Mouse (Mus musculus): Measurements from ENCODE around the gene Olfr553. TPM values are rescaled to one million over a fixed set of nuclear protein-coding genes. Genes with fewer than 3 reads are reported as not detected.

Gene Olfr553
- polyA plus RNA-seq, 1 experiment, result not detected

DNA sequence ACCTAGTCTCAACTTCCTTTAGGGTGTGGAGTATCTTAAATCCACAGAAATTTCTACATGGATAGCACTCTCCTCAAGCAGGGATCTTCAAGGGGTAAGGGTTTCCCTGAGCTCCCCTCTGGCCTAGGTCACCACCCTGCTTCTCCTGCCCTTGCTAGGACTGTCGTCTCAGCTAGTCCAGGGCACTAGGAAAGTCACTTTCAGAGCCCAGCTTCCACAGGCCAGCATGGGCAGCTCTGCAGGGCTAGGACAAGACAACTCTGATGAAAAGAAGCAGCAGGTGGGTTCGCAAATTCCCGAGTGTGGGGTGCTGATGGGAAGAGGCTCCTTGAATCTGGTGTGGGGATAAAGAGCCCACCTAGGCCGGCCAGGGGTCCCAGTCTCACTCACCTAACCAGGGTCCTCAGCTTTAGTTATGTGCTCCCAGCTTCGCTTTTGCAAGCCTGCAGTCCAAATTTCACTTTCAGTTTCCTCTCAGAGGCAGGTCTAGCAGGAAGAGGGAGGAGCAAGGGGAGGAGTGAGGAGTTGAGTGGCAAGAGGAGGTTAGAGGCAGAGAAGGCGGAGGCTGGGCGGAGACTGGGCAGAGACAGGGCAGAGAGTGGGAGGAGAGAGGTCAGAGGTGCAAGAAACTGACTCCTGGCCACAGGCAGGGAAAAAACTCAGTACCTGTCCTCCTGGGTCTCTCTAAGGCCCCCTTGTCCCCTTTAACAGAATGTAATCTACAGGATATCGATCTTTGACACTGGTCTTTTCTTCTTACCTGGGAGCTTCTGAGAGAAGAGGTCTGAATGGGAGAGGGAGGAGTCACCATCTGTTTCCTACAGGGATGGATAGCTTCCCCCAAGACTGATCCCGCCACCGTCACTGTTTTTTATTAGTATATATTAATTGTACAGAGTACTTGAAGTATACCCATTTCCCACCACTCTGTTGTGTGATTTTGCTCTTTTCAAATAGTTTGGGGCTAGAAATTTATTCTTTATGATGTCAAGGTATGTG lies 52.7 kb downstream of the Olfr553 start, which contains the start of gene Trim21:
Gene Trim21, minus strand, starts transcription at position 488 of the 999 bp plus-strand sequence.
- H3K36me3 ChIP-seq (ENCODE audit: control insufficient read depth, insufficient read depth, low read length), result peaks cover 4% of the 10 kb centered on the region; the same call in 1 of the 2 replicates
- WGBS, result 9% methylated on average over 10 of the region's 10 CpGs
- H3K4me3 ChIP-seq (ENCODE audit: insufficient read depth, low read depth, low read length), result peak within 1 kb of the TSS; percentile 58
- DNase-seq, result peak; percentile 96
- TF ChIP-seq POLR2A (IDR thresholded peaks at IDR 0.05; ENCODE audit: low read depth, low read length) (no peak), CTCF (conservative IDR thresholded peaks at IDR 0.05; ENCODE audit: insufficient read depth, insufficient read length, low read depth, low read length) (no peak)
- no peaks in the 10 kb centered on the region for H3K27me3 ChIP-seq (replicated peaks; ENCODE audit: control insufficient read depth, insufficient read depth, low read length)
- peak within 1 kb of the TSS; percentile 6; the same call in 1 of the 2 replicates for H3K27ac ChIP-seq (ENCODE audit: insufficient read depth, low read depth, low read length)
- no peaks in the 10 kb centered on the region for H3K4me1 ChIP-seq (ENCODE audit: control insufficient read depth, insufficient read depth, low read length)

Other genes with a start within 250 kb of the Olfr553 start
- 5.2 and 6.3 TPM in 2 replicates for gene Rrm1, start 176.5 kb downstream of the Olfr553 start, polyA plus RNA-seq (2012; rRNA removed)
- not detected in 2 replicates for gene Olfr543, start 136.5 kb downstream of the Olfr553 start, polyA plus RNA-seq (2012; rRNA removed)
- not detected in 2 replicates for gene Olfr544, start 129.9 kb downstream of the Olfr553 start, polyA plus RNA-seq (2012; rRNA removed)
- not detected in 2 replicates for gene Olfr545, start 118.6 kb downstream of the Olfr553 start, polyA plus RNA-seq (2012; rRNA removed)
- gene Olfr547, start 83.5 kb downstream of the Olfr553 start, polyA plus RNA-seq (2012; rRNA removed), result not detected in 2 replicates
- gene Olfr548-ps1, start 77.3 kb downstream of the Olfr553 start, polyA plus RNA-seq (2012; rRNA removed), result not detected in 2 replicates
- not detected in 2 replicates for gene Olfr549, start 68.3 kb downstream of the Olfr553 start, polyA plus RNA-seq (2012; rRNA removed)
- gene Trim21, start 52.7 kb downstream of the Olfr553 start, polyA plus RNA-seq (2012; rRNA removed), result 3.7 and 4.5 TPM in 2 replicates
- not detected in 2 replicates for gene Olfr550, start 46.8 kb downstream of the Olfr553 start, polyA plus RNA-seq (2012; rRNA removed)
- gene Olfr551, start 26.3 kb downstream of the Olfr553 start, polyA plus RNA-seq (2012; rRNA removed), result not detected in 2 replicates
- gene Olfr552, start 20.4 kb downstream of the Olfr553 start, polyA plus RNA-seq (2012; rRNA removed), result not detected in 2 replicates
- gene Olfr554, start 20.2 kb upstream of the Olfr553 start, polyA plus RNA-seq (2012; rRNA removed), result not detected in 2 replicates
- not detected in 2 replicates for gene Olfr555, start 40.6 kb upstream of the Olfr553 start, polyA plus RNA-seq (2012; rRNA removed)
- gene Olfr556, start 46.7 kb upstream of the Olfr553 start, polyA plus RNA-seq (2012; rRNA removed), result not detected in 2 replicates
- 9.7 and 11.7 TPM in 2 replicates for gene Trim68, start 69.1 kb upstream of the Olfr553 start, polyA plus RNA-seq (2012; rRNA removed)
- not detected in 2 replicates for gene Olfr557, start 77.7 kb upstream of the Olfr553 start, polyA plus RNA-seq (2012; rRNA removed)
- 1.9 and 2.6 TPM in 2 replicates for gene Olfr558, start 84.0 kb upstream of the Olfr553 start, polyA plus RNA-seq (2012; rRNA removed)
- gene Olfr33, start 100.9 kb upstream of the Olfr553 start, polyA plus RNA-seq (2012; rRNA removed), result not detected in 2 replicates
- gene Olfr559, start 109.3 kb upstream of the Olfr553 start, polyA plus RNA-seq (2012; rRNA removed), result not detected in 2 replicates
- not detected in 2 replicates for gene Olfr560, start 141.1 kb upstream of the Olfr553 start, polyA plus RNA-seq (2012; rRNA removed)
- 1.9 and 3.2 TPM in 2 replicates for gene Olfr78, start 141.3 kb upstream of the Olfr553 start, polyA plus RNA-seq (2012; rRNA removed)
- not detected in 2 replicates for gene Olfr561, start 153.0 kb upstream of the Olfr553 start, polyA plus RNA-seq (2012; rRNA removed)
- gene Olfr564, start 185.3 kb upstream of the Olfr553 start, polyA plus RNA-seq (2012; rRNA removed), result not detected in 2 replicates
- not detected in 2 replicates for gene Olfr566, start 240.5 kb upstream of the Olfr553 start, polyA plus RNA-seq (2012; rRNA removed)

Measured in kidney, adult 2 months (tissue).